Mouse (Mus musculus) heart, adult 18-20 months (tissue): ENCODE data around the gene Focad. TPM values are rescaled to one million over a fixed set of nuclear protein-coding genes. Genes with fewer than 3 reads are reported as not detected.
A peak's percentile ranks its signal among the peaks of the same experiment; 100 is the strongest.

ENCODE experiments used
- DNase-seq, 2 experiments: peaks; one replicate each; pipeline ENCODE4 v3.0.0; 2021 to 2022; ENCODE audit warnings: mixed read lengths in 1 of 2
- total RNA-seq, 2 experiments: library from RNA; stranded (reverse); gene quantifications; 2 replicates each; pipeline ENCODE4 v1.2.3; 2021

Gene Focad
- total RNA-seq, 2 experiments from 2014 or later, result 15.9 to 16.9 TPM

DNA sequence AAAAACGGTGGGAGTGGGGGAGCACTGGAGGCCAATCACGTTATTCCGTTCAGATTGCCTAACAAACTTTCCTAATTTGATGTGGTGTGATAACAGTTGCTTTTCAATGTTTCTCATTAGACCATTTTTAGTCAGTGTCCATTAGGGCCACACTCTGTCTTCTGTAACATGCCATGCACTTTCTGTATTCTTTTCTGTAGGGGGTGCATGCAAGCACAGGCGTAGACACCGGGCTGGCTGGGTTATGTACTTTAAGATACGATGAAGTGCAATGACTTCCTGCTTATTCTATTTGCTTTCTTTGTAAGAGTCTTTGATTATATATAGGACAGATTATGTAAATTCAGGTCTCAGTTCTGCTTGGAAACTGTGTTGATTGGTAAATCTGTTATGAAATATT is 116.2 kb downstream of the Focad start:
- no peak for DNase-seq

DNA sequence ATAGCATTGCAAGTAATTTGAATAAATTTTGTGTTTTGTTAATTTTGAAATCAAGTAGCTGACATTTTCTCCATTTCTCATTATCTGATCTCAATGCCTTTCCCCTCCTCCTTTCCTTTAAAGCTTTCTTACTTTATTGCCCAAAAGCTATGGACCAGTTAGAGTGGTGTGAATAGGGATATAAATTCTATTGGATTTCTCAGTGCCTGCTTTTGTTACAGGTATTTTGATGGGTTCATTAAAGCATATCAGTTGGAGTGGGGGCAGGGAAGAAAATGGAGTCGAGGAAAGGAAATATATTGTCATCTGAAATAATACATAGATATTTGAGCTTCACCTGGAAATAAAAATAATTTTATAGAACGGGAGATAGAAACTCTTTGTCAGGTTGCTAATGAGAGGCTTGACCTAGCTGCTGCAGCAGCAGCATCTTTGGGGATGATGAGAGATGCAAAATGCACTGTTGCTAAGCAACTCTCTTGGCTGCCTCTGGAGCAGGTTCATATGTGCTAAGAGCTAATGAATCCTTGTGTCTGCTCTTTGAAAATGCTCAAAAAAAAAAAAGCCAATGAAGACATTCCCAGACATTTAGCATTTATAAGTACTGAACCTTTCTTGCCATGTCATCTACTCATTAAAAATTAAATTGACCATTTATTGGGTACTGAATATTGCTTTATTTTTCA is 116.9 kb downstream of the Focad start:
- no peak for DNase-seq

GRCm38 (mm10) chr4:88213895-88214294 is 119.5 kb downstream of the Focad start:
- peak in 1 of 2 experiments; percentile 5 for DNase-seq

DNA sequence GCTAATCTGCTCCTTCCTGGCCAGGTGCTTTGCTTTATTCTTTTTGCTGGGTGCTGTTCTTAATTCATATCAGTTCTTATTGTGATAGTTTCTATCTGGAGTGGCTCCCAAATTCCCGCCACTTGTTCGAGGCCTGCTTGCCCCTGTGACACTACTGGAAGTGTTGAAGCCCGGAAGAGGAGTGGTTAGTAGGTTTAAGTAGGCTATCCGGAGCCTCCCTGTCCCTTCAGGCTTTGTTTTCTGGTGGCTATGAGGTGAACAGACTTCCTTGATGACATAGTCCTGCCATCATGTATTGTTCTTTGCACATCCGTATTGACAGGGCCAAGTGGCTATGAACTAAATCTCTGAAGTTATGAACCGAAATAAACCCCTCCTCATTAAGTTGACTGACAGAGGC is 123.9 kb downstream of the Focad start:
- peak in 1 of 2 experiments; percentile 22 for DNase-seq

GRCm38 (mm10) chr4:88218797-88219196 is 124.4 kb downstream of the Focad start:
- no peak for DNase-seq

GRCm38 (mm10) chr4:88231375-88231774 is 136.9 kb downstream of the Focad start:
- no peak for DNase-seq

DNA sequence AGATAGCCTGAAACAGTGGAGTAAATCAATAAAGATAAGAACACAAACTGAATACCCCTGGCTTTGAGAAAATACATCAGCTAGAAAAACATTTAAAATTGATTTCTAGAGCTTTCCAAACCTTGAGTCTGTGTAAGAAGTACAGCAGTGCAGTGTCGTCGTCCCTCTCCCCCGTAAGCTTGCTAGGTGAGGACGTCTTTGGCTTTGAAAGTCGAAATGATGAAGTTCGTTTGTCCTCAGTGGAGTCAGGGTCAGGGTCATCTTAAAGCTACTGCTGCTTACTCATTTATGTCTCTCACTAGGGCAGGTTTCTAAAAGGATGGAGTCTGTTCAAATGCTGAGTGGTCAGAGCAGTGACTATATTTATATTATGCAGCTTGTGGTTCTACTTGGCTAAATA is 141.5 kb downstream of the Focad start:
- no peak for DNase-seq

DNA sequence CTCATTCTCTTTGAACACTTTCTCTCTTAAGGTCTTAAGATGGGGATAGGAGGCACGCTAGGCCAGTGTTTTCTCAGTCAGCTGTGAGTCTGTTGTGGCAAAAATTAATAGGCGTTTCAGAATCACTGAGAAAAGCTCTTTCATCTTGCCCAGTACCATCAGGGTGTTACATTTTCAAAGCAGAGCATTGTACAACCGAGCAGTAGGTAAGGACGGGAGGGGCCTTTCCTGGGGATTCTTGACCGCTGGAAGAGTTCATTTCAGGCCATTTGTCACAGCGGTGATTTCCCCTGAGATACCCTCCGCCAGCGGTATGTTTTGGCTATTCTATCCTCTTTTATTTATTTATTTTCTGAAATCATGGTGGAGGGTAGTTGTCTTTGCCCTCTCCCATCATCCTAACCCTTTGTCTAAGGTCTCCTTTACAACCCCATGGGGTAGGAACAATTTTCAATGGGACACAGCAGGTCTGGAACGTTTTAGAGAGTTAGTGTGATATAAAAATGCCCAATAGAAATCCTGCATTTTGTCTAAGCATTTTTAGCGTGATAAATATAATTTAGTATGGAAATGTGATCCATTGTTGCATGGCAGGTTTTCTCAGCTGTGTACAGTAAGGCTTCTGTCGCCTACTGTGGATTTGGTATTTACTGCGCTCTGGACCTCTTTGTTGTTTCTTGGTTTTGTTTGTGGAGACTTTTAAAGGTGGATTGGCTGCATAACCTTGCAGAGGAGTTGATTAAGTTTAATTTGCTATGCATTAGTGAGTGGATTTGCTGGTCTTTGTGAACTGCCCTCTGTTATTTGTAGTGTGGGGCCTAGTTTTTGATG is 142.7 kb downstream of the Focad start:
- no peak for DNase-seq

DNA sequence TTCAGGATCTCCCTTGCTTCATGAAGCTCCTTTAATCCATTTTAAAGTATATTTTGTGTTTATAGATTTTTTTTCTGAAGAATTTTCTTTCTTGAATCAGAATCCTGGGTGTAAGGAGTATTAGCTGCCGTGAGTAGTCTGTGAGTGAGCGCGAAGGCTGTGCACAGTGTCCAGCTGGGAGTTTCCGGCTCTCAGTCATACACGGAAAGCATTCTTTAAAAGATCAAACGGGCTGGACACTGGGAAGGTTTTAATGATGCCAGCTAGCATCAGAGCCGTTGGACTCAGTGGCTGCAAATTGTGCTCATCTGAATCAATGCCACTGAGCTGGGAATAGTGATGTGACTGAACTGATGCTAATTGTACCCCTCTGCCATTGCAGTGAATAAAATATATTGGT is 143.9 kb downstream of the Focad start:
- DNase-seq, result no peak

DNA sequence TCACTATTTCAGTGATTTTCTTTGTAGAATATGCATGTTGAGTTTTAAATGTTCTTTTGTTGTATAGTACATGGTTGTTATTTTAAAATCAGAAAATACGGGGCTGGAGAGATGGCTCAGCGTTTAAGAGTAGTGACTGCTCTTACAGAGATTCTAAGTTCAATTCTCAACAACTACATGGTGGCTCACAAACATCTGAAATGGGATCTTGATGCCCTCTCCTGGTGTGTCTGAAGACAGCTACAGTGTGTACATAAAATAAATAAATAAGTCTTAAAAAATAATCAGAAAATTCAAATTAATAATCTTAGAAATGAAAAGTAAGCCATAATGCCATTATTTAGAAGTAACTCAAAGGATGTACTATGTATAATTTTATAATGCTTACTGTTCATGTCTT is 149.4 kb downstream of the Focad start:
- DNase-seq, result no peak

- DNase-seq, result no peak
Observed at GRCm38 (mm10) chr4:88245494-88245893, 151.1 kb downstream of the Focad start.

DNA sequence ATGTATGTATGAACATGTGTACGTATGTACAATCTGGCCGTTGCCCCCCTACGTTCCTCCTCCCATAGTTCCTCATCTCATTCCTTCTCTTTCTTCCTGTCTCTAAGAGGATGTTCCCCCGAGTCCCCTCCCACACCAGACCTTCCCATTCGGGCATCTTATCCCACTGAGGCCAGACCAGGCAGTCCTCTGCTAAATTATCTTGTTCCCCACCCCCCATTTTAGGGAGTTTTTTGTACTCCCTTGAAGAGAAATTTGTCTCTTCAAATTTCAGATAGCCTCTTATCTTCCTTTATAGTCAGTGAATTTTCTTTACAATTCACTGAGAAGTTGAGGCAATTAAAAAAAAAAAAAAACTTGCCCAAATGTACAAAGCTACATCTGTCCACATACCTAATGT is 166.9 kb downstream of the Focad start:
- DNase-seq, result no peak

GRCm38 (mm10) chr4:88264536-88264935 is 170.1 kb downstream of the Focad start:
- DNase-seq, result no peak

DNA sequence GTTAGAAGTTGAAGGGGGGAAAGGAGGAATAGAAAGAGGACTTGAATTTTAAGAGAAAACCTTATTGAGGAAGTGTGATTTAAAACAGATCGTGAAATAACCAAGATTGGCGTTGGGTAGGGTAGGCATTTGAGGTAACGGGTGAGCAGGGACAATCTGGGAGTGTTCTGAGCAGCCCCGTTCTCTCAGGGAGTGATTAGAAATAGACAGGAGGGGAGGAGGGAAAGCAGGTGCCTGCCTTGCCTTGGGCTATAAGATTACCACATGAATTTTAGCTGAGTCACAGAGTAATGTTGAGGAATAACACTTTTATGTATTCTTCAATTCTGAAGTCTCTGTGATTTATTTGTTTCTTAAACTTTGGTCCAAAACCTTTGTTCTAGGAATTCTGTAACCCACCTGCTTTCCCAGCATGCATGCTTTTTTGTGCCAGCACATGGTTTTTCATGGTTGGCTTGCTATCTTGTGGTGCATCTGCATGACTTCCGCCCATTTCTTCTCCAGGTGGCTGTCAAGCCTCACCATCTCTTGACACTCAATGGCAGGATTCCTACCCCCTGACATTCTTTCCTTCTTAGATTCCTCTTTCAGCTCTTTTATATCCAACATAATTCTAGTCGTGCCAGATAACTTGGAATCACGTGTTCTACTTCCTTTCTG is 176.1 kb downstream of the Focad start:
- no peak for DNase-seq

DNA sequence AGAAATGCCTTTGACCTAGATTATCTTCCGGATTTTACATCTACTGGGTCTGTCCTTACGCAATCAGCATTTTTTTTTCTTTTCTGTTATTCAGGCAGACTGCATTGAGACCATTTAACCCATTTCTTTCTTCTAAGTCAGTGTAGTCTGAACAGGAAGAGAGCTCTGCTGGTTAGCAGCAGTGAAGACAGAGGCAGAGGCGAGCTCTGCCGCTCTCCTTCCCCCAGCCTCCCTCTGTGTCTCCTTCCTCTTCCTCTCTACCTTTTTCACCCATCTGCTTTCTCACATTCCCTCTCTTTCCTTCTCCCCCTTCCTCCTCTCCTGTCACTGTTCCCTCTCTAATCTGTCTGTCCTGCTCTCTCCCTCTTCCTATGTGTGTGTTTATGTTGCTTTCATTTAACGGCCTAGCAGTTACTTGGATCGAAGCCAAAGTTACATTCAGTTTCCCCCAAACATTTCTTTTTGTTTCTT is 181.2 kb downstream of the Focad start:
- DNase-seq, result peak in 1 of 2 experiments; percentile 9

DNA sequence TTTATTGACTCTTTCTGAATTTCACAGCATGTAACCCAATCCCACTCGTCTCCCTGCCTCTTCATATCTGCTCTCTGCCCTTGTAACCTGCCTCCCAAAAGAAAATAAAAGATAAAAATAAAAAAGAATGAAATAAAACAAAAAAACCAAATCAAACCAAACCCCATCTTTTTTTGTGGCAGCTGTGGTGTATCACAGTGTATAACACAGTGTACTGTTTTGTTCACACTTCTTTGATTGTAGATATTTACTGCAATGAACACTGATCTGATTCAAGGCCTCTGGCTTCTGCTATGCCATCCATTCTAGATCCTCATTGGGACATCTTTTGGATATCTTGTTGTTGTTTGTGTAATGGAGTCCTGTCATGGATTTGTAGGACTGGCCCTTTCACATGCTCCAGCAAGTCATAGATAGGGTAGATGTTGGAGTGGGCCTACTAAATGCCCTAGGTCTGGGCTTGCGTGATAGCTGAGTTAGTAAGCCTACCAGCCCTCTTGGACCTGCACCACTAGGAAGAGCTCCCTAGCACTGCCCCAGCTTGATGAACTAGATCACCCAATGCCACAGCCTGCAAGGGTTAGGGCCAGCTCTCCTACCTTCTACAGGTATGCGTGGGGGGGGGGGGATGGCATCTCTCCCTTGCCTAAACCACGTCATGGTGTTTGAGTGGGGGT is 181.8 kb downstream of the Focad start:
- no peak for DNase-seq

- DNase-seq, result no peak
Observed at GRCm38 (mm10) chr4:88278524-88278923, 184.1 kb downstream of the Focad start.

GRCm38 (mm10) chr4:88280536-88280935 is 186.1 kb downstream of the Focad start:
- DNase-seq, result no peak

DNA sequence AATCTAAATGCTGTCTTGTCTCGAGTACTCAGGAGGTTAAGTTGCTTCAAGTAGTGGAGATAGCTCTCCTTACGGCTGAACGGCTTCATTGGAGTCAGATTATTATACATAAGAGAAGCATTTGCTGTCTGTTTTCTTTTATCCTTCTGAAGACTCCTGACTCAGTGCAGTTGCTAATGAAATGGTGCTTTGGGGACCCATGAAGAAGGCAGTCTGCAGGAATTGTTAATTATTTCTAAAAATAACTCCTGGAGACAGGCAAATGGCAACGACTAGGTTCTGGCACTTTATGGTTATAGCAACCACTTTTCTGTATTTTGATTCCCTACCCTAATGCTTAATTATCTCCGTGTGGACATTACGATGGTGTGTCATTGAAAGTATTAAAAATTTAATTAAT is 201.1 kb downstream of the Focad start:
- DNase-seq, result no peak

- no peak for DNase-seq
Observed at GRCm38 (mm10) chr4:88299551-88299950, 205.1 kb downstream of the Focad start.

DNA sequence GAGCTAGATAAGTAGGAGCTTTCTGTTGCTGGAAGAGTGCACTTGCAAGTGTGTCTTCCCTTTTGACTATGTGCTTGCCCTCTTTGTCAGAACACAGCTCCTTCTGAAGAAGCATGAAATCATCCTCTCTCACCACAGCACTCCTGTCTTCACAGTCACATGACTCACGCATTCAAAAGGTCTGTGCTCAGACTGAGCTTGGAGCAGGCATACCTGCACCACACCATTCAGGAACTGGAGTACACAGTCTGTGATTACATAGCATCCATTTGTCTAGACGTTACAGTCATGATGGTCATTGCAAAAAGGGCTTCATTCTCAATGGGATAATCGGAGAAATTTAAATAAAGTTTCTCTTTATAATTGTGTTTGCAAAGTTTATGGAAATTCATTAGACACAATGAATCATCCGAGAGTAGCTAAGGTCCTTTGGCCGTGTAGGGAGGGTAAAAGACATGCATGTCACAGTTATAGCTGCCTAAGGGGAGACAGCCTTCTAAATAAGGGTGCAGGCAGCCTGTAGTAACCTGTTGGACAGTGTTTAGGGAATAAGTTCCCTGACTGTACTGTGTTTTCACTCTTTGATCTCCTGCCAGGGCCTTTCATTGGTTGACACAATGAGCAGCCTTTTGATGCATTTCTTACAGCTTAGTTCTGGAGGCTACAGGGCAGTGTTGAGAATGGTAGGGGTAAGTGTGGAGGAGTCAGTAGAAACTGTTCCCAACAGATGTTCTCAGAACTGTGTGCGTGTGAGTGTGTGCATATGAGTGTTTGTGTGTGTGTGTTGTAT is 206.6 kb downstream of the Focad start:
- no peak for DNase-seq

DNA sequence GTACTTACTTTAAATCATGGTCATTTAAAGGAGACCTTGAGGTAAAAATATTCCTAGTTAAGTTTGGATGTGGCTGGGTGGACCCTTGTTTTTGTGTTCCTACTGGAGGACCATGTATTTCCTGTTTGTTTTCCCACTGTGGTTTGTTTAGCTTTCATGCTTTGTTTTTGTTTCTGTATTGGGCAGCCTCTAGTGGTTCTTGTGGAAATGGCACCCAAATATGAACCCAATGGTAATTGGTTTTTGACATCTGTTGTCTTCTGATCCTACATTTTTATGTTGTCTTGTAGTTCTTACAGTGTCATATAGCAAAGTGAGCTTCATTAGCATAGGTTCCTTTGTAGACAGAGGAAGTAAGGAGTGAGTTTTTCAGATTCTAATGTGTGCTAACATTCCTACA is 207.9 kb downstream of the Focad start:
- peak; percentile 7 to 35 for DNase-seq
